Mouse (Mus musculus) CH12.LX (cell line): ENCODE measurements at regions not wholly inside any gene's neighbourhood (a gene's known extent, or its start where the extent isn't known, plus 50 kb on each side); places are given as distances from the start of the nearest gene placed in this dataset.

Experiments used
- DNase-seq: peaks from one replicate; pipeline ENCODE4 v3.0.0-alpha.2; 2013; ENCODE audit errors: extremely low read depth
- H3K27ac ChIP-seq: 2 replicates; pipeline ENCODE4 v1.5.1; 2012; ENCODE audit warnings: low read depth, mild to moderate bottlenecking, control low read depth, moderate library complexity; ENCODE audit not compliant: insufficient read depth
- H3K27me3 ChIP-seq: replicated peaks from 2 replicates; pipeline ENCODE3; 2012; ENCODE audit warnings: inconsistent platforms
- H3K36me3 ChIP-seq, 2 experiments: replicated peaks in 1 of 2; 2 replicates each; pipeline versions ENCODE3 to v1.6.1; 2012; ENCODE audit warnings: inconsistent platforms in 1 of 2, low read length in 1 of 2, mild to moderate bottlenecking in 1 of 2, mixed read lengths in 1 of 2, moderate library complexity in 1 of 2; ENCODE audit not compliant: control insufficient read depth in 1 of 2, insufficient read depth in 1 of 2
- H3K4me1 ChIP-seq, 2 experiments: 2 replicates each; pipeline ENCODE4 v1.6.1; 2012; ENCODE audit warnings: inconsistent platforms in 1 of 2, moderate library complexity in 1 of 2; ENCODE audit not compliant: insufficient read depth in 2 of 2, control insufficient read depth in 1 of 2
- H3K4me2 ChIP-seq: 2 replicates; pipeline ENCODE4 v1.6.1; 2012; ENCODE audit warnings: low read depth, mild to moderate bottlenecking, control low read depth; ENCODE audit not compliant: poor library complexity, insufficient read depth, severe bottlenecking
- H3K4me3 ChIP-seq, 3 experiments: fragments of 150-350 bp in 1 of 3; sonication (generic) in 1 of 3; replicated peaks in 1 of 3; 2 replicates each; pipeline versions ENCODE3 to v1.5.1; 2011 to 2012; ENCODE audit warnings: low read depth in 2 of 3, low read length in 2 of 3, mild to moderate bottlenecking in 2 of 3, moderate library complexity in 2 of 3, control low read depth in 1 of 3, improper control_type of control experiment in 1 of 3, inconsistent platforms in 1 of 3, mixed read lengths in 1 of 3; ENCODE audit not compliant: poor library complexity in 1 of 3
- H3K79me2 ChIP-seq: replicated peaks from 2 replicates; pipeline ENCODE4 v1.6.1; 2012; ENCODE audit warnings: mild to moderate bottlenecking, moderate library complexity; ENCODE audit not compliant: control insufficient read depth, poor library complexity, insufficient read depth, severe bottlenecking; ENCODE audit errors: extremely low read depth
- H3K9ac ChIP-seq: 2 replicates; pipeline ENCODE4 v1.6.1; 2012; ENCODE audit warnings: low read depth, mild to moderate bottlenecking, control low read depth, moderate library complexity; ENCODE audit not compliant: insufficient read depth
- H3K9me3 ChIP-seq: replicated peaks from 2 replicates; pipeline ENCODE3; 2012; ENCODE audit warnings: low read length, inconsistent platforms, mixed read lengths
- BHLHE40 ChIP-seq: IDR thresholded peaks from 2 replicates; pipeline ENCODE4 v1.6.1; 2011; ENCODE audit warnings: mild to moderate bottlenecking, low read depth, low read length, improper control_type of control experiment
- CHD2 ChIP-seq: IDR thresholded peaks from 2 replicates; pipeline ENCODE4 v1.6.1; 2011; ENCODE audit warnings: low read length, improper control_type of control experiment
- CTCF ChIP-seq, 2 experiments: IDR thresholded peaks in 1 of 2; conservative IDR thresholded peaks in 1 of 2; 2 replicates each; pipeline ENCODE4 v1.5.1; 2011 to 2012; ENCODE audit warnings: low read depth in 2 of 2, low read length in 2 of 2, improper control_type of control experiment in 1 of 2, inconsistent platforms in 1 of 2, mild to moderate bottlenecking in 1 of 2, moderate library complexity in 1 of 2
- HCFC1 ChIP-seq: IDR thresholded peaks from 2 replicates; pipeline ENCODE4 v1.6.1; 2012; ENCODE audit warnings: low read depth, mild to moderate bottlenecking, inconsistent platforms, low read length, improper control_type of control experiment
- JUN ChIP-seq: IDR thresholded peaks from 2 replicates; pipeline ENCODE4 v1.6.1; 2011; ENCODE audit warnings: low read depth, mild to moderate bottlenecking, low read length, improper control_type of control experiment, moderate library complexity; ENCODE audit not compliant: insufficient read depth
- JUND ChIP-seq: conservative IDR thresholded peaks from 2 replicates; pipeline ENCODE4 v1.6.1; 2011; ENCODE audit warnings: low read depth, low read length, improper control_type of control experiment
- MEF2A ChIP-seq: IDR thresholded peaks from 2 replicates; pipeline ENCODE4 v1.6.1; 2014; ENCODE audit warnings: low read depth, mild to moderate bottlenecking, inconsistent platforms, low read length, improper control_type of control experiment, borderline replicate concordance
- NRF1 ChIP-seq: IDR thresholded peaks from 2 replicates; pipeline ENCODE4 v1.6.1; 2014; ENCODE audit warnings: low read depth, mild to moderate bottlenecking, inconsistent platforms, low read length, improper control_type of control experiment, moderate library complexity
- PAX5 ChIP-seq: IDR thresholded peaks from 2 replicates; pipeline ENCODE4 v1.6.1; 2012; ENCODE audit warnings: low read length, inconsistent platforms, mixed read lengths
- POLR2A ChIP-seq: IDR thresholded peaks from 2 replicates; pipeline ENCODE4 v1.6.1; 2011; ENCODE audit warnings: low read depth, mild to moderate bottlenecking, improper control_type of control experiment, low read length
- SMC3 ChIP-seq: IDR thresholded peaks from 2 replicates; pipeline ENCODE4 v1.6.1; 2011; ENCODE audit warnings: low read depth, low read length, improper control_type of control experiment
- TBP ChIP-seq: conservative IDR thresholded peaks from 2 replicates; pipeline ENCODE4 v1.6.1; 2011; ENCODE audit warnings: low read depth, low read length, improper control_type of control experiment
- TCF12 ChIP-seq: IDR thresholded peaks from 2 replicates; pipeline ENCODE4 v1.6.1; 2014; ENCODE audit warnings: low read depth, mild to moderate bottlenecking, inconsistent platforms, low read length, improper control_type of control experiment
- USF2 ChIP-seq: conservative IDR thresholded peaks from 2 replicates; pipeline ENCODE4 v1.6.1; 2011; ENCODE audit warnings: low read depth, low read length, improper control_type of control experiment
- ZC3H11A ChIP-seq: IDR thresholded peaks from 2 replicates; pipeline ENCODE4 v1.6.1; 2012; ENCODE audit warnings: low read depth, mild to moderate bottlenecking, inconsistent platforms, low read length, improper control_type of control experiment
- ZKSCAN1 ChIP-seq: IDR thresholded peaks from 2 replicates; pipeline ENCODE4 v1.6.1; 2012; ENCODE audit warnings: low read depth, inconsistent platforms, low read length, improper control_type of control experiment, borderline replicate concordance
- ZNF384 ChIP-seq: IDR thresholded peaks from 2 replicates; pipeline ENCODE4 v1.6.1; 2012; ENCODE audit warnings: low read depth, low read length, improper control_type of control experiment, inconsistent platforms
- dilution Hi-C: fragments of 300-500 bp; cut with MboI; formaldehyde crosslinking; loops from 2 replicates; pipeline ENCODE4 v1.14.3; 2020; ENCODE audit warnings: low sequenced_read_pairs; ENCODE audit not compliant: extremely low pct_unique_long_range_greater_than_20kb, extremely low pct_ligation_motif_present
- in situ Hi-C: fragments of 300-500 bp; cut with MboI; formaldehyde crosslinking; loops from 3 replicates; pipeline ENCODE4 v1.14.3; 2019; ENCODE audit warnings: low sequenced_read_pairs, low pct_ligation_motif_present, low pct_unique_long_range_greater_than_20kb, mixed read lengths

DNA sequence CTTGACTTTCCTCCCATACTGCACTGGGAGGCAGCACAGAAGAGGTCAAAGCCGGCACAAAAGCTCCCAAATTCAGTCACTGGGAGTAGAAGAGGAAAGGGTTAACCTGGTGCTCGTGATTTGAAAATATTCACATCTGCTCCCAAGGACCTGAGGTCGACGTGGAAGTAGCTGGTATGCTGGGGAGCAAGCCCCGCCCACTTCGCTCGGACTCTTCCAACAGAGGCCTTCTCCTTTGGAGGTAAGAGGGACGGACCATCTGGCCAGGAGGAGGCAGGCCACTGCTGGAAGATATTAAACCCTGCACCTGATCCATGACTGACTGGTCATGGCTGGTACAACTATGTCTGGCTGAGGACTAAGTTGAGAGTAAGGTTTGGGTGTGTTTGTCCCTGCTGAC, 305.7 kb downstream of the Zfp706 start:
- in situ Hi-C loops = loop anchor here (25.0 kb wide), 1 partner anchor 115 kb away; no protein-coding TSS in a partner anchor
- TF ChIP-seq CHD2 (no peak), NRF1 (no peak), TBP (no peak), ZKSCAN1 (no peak), PAX5 (no peak), TCF12 (no peak), POLR2A (no peak), MEF2A (no peak), USF2 (no peak), JUND (no peak), JUN (no peak), HCFC1 (no peak), CTCF (conservative IDR thresholded peaks at IDR 0.05 in 1 of 2, IDR thresholded peaks at IDR 0.05 in 1 of 2; ENCODE audit: low read depth in 2 of 2, low read length in 2 of 2) (no peak), BHLHE40 (no peak)
- TF ChIP-seq, all 38 proteins: peak for 0
- H3K9ac ChIP-seq = no peak overlapping the region
- H3K27me3 ChIP-seq = peaks cover 1% of the 10 kb centered on the region
- no peaks in the 10 kb centered on the region for H3K36me3 ChIP-seq
- no peak for DNase-seq
- no peak overlapping the region for H3K4me2 ChIP-seq
- no peak overlapping the region for H3K4me3 ChIP-seq
- H3K9me3 ChIP-seq = no peaks in the 10 kb centered on the region
- no peaks in the 10 kb centered on the region for H3K79me2 ChIP-seq
- dilution Hi-C loops = no loop called here
- H3K4me1 ChIP-seq = peaks cover 2 to 6% of the 10 kb centered on the region in 2 experiments; a peak in 2 of 4 replicates
- no peak overlapping the region for H3K27ac ChIP-seq

DNA sequence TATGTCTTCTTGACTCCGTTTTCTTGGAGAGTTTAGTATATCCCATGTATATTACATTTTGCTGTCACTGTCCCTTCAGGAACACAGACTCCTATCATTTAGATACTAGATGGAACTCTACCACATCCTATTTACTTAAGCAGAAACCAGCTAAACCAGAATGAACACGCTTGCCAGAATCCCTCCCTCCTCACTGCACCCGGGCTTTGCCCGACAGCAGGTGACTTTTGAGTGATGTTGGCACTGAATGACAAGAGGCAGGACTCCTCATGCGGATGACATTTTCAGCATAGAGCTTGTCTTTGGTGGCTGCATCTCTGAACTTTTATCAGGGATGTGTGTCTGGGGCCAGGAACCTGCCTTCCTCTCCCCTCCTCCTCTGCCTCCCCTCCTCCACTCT, 307.4 kb downstream of the Zfp706 start:
- H3K9ac ChIP-seq = no peak overlapping the region
- H3K9me3 ChIP-seq = no peaks in the 10 kb centered on the region
- no peaks in the 10 kb centered on the region for H3K4me1 ChIP-seq
- dilution Hi-C loops = no loop called here
- H3K4me2 ChIP-seq = no peak overlapping the region
- H3K4me3 ChIP-seq = no peak overlapping the region
- no peaks in the 10 kb centered on the region for H3K36me3 ChIP-seq
- TF ChIP-seq ZNF384 (no peak), SMC3 (no peak), JUN (no peak), ZC3H11A (no peak)
- in situ Hi-C loops = loop anchor here (25.0 kb wide), 1 partner anchor 113 kb away; no protein-coding TSS in a partner anchor
- H3K27me3 ChIP-seq = peaks cover 4% of the 10 kb centered on the region
- H3K27ac ChIP-seq = no peak overlapping the region
- no peaks in the 10 kb centered on the region for H3K79me2 ChIP-seq
- no peak for DNase-seq
